Mouse (Mus musculus) gastrocnemius, adult 2 months (tissue): ENCODE data around the gene Xpnpep1. TPM values are rescaled to one million over a fixed set of nuclear protein-coding genes. Genes with fewer than 3 reads are reported as not detected.

Experiments
- DNase-seq: peaks from one replicate; pipeline ENCODE4 v3.0.0; 2022
- H3K27ac ChIP-seq: fragments of 200-600 bp; 2 replicates; pipeline ENCODE4 v1.8.1; 2022; ENCODE audit warnings: mild to moderate bottlenecking
- H3K4me3 ChIP-seq: fragments of 200-600 bp; 2 replicates; pipeline ENCODE4 v1.8.1; 2022; ENCODE audit warnings: mild to moderate bottlenecking, moderate library complexity
- CTCF ChIP-seq: fragments of 200-600 bp; IDR thresholded peaks from 2 replicates; pipeline ENCODE4 v1.8.1; 2022; ENCODE audit warnings: antibody characterized with exemption, mild to moderate bottlenecking, moderate library complexity
- intact Hi-C: fragments of 180-260 bp; cut with DNase I; formaldehyde crosslinking; loops from one replicate; pipeline ENCODE4 v1.15.1; 2025
- total RNA-seq, 2 experiments: library from RNA; stranded (reverse); gene quantifications; 2 replicates each; pipeline ENCODE4 v1.2.3; 2021

Xpnpep1 gene
- total RNA-seq, 2 experiments from 2014 or later, result 41.9 to 48.9 TPM

- no peak overlapping the region for H3K4me3 ChIP-seq
- no peak for DNase-seq
- intact Hi-C loops, result no loop called here
- peak overlapping the region; percentile 70 for H3K27ac ChIP-seq
- no peak for TF ChIP-seq CTCF
Observed at GRCm38 (mm10) chr19:53059344-53060111, 19.5 kb upstream of the Xpnpep1 start.

- intact Hi-C loops, result no loop called here
- no peak for TF ChIP-seq CTCF
- peak overlapping the region; percentile 70 for H3K27ac ChIP-seq
- H3K4me3 ChIP-seq, result no peak overlapping the region
- no peak for DNase-seq
Observed at GRCm38 (mm10) chr19:53058726-53059334, 18.8 kb upstream of the Xpnpep1 start.

GRCm38 (mm10) chr19:53057980-53058725, 18.1 kb upstream of the Xpnpep1 start:
- no peak for DNase-seq
- no peak for TF ChIP-seq CTCF
- Histone ChIP-seq H3K4me3 (no peak overlapping the region), H3K27ac (peak overlapping the region; percentile 70)
- intact Hi-C loops, result no loop called here

- no peak overlapping the region for H3K27ac ChIP-seq
- no peak for TF ChIP-seq CTCF
- intact Hi-C loops, result no loop called here
- no peak for DNase-seq
- no peak overlapping the region for H3K4me3 ChIP-seq
Observed at GRCm38 (mm10) chr19:53053355-53053754, 13.3 kb upstream of the Xpnpep1 start.

- Histone ChIP-seq H3K4me3 (peak overlapping the region; percentile 46), H3K27ac (peak overlapping the region; percentile 73)
- no peak for DNase-seq
- TF ChIP-seq CTCF, result no peak
- intact Hi-C loops, result no loop called here
Observed at GRCm38 (mm10) chr19:53052031-53052670, 12.1 kb upstream of the Xpnpep1 start.

GRCm38 (mm10) chr19:53051288-53051985, 11.4 kb upstream of the Xpnpep1 start:
- Histone ChIP-seq H3K4me3 (peak overlapping the region; percentile 26), H3K27ac (peak overlapping the region; percentile 73)
- intact Hi-C loops, result no loop called here
- DNase-seq, result peak; percentile 63
- no peak for TF ChIP-seq CTCF

- TF ChIP-seq CTCF, result peak; percentile 47
- intact Hi-C loops, result no loop called here
- no peak for DNase-seq
- Histone ChIP-seq H3K27ac (no peak overlapping the region), H3K4me3 (no peak overlapping the region)
Observed at GRCm38 (mm10) chr19:53050100-53050499, 10.1 kb upstream of the Xpnpep1 start.

- intact Hi-C loops, result no loop called here
- peak overlapping the region; percentile 63 for H3K27ac ChIP-seq
- DNase-seq, result peak; percentile 53
- no peak for TF ChIP-seq CTCF
- H3K4me3 ChIP-seq, result no peak overlapping the region
Observed at GRCm38 (mm10) chr19:53047208-53047607, 7.2 kb upstream of the Xpnpep1 start.

GRCm38 (mm10) chr19:53043423-53044125, 3.6 kb upstream of the Xpnpep1 start:
- no peak for TF ChIP-seq CTCF
- peak; percentile 6 for DNase-seq
- Histone ChIP-seq H3K27ac (peak overlapping the region; percentile 59; the same call in 1 of the 2 replicates), H3K4me3 (no peak overlapping the region)
- intact Hi-C loops, result no loop called here

- Histone ChIP-seq H3K4me3 (no peak overlapping the region), H3K27ac (no peak overlapping the region)
- intact Hi-C loops, result no loop called here
- no peak for DNase-seq
- TF ChIP-seq CTCF, result no peak
Observed at GRCm38 (mm10) chr19:53041570-53041969, 1.6 kb upstream of the Xpnpep1 start.

GRCm38 (mm10) chr19:53041133-53041510, 1.1 kb upstream of the Xpnpep1 start:
- intact Hi-C loops, result no loop called here
- TF ChIP-seq CTCF, result no peak
- DNase-seq, result no peak
- Histone ChIP-seq H3K4me3 (no peak overlapping the region), H3K27ac (peak overlapping the region; percentile 61)
